Mouse (Mus musculus): ENCODE measurements at regions not wholly inside any gene's neighbourhood (a gene's known extent, or its start where the extent isn't known, plus 50 kb on each side); places are given as distances from the start of the nearest gene placed in this dataset.

DNA sequence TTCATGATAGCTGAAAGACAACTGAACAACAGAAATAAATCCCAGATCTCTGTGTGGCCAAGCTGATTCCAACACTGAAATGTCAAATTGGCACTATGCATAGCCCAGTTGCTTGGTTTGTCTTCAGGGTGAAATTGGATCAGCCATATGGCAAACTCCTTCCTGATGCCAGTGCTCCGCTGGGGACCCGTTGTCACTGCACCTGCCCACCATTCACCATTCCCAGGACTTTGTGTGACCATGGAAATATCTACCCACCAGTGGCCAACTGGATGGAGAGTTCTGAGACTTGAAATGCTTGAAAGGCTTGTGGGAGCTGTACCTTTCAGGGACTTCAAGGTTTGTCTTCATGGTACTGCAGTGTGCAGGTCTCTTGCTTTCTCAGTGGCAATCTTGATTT lies 777.2 kb downstream of the Epha4 start:
- ATAC-seq (replicated peaks; ENCODE audit: low FRiP score, poor library complexity, severe bottlenecking), result no peak

DNA sequence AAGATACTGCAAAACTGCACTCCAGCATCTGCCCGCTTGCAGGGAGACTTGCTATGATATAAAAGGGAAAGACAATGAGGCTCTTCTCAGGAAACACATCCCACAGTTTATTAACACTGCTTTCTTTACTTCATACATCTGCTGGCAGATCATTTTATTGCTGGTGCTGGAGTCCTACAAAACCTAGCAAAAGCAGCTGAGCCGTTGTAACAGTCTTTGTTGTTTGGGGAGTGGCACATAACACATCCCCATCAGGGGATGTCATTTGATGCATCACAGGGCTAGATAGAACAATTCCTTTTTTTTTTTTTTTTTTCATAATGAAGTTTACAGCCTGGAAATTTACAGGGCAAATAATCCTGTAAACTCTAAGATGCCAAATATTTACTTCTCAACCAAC lies 742.2 kb downstream of the Epha4 start:
- ATAC-seq (replicated peaks; ENCODE audit: low FRiP score, poor library complexity, severe bottlenecking), result no peak

- no peak for ATAC-seq (replicated peaks; ENCODE audit: low FRiP score, poor library complexity, severe bottlenecking)
These were observed 728.0 kb downstream of the Epha4 start for GRCm38 (mm10) chr1:76786871-76787270.

GRCm38 (mm10) chr1:76793438-76793837 lies 721.5 kb downstream of the Epha4 start:
- no peak for ATAC-seq (replicated peaks; ENCODE audit: low FRiP score, poor library complexity, severe bottlenecking)

DNA sequence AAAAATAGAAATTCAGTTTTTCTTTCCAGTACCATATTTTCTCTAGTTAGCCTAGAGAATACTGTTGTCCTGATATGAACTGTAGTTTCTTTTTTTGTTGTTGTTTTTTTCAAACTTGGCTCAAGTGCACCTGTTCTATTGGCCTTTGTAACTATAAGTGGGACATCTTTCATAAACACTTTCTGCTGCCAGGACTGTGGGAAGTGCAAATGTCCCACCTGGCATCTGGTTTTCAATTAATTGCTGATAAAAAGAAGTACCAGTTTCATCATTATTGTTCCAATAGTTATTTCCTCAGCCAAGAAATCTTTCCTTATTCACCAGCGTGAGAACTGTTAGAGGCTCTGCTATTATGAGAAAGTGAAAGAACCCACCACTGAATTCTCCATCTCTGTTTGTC lies 695.0 kb downstream of the Epha4 start:
- ATAC-seq (replicated peaks; ENCODE audit: low FRiP score, poor library complexity, severe bottlenecking), result no peak

- no peak for ATAC-seq (replicated peaks; ENCODE audit: low FRiP score, poor library complexity, severe bottlenecking)
These were observed 693.3 kb downstream of the Epha4 start for GRCm38 (mm10) chr1:76821610-76822009.

DNA sequence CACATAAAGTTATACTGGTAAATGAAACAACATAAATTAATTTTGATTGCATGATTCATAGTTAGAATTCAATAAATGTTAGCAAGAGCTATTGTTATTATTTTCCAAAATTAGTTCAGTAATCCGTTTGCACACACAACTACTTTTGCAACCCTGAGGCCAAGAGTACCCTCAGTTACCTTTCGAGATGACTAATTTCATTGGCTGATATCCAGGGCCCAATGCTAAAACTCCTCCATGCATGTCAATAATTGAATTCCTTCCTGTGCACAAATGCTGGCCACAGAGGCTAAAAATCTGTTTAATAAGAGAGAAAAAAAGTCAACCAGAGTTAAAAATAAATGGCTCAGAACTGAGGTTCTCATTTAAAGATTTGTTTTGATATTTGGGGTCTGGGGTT lies 685.2 kb downstream of the Epha4 start:
- no peak for ATAC-seq (replicated peaks; ENCODE audit: low FRiP score, poor library complexity, severe bottlenecking)

GRCm38 (mm10) chr1:76832311-76832710 lies 682.6 kb downstream of the Epha4 start:
- ATAC-seq (replicated peaks; ENCODE audit: low FRiP score, poor library complexity, severe bottlenecking), result no peak

DNA sequence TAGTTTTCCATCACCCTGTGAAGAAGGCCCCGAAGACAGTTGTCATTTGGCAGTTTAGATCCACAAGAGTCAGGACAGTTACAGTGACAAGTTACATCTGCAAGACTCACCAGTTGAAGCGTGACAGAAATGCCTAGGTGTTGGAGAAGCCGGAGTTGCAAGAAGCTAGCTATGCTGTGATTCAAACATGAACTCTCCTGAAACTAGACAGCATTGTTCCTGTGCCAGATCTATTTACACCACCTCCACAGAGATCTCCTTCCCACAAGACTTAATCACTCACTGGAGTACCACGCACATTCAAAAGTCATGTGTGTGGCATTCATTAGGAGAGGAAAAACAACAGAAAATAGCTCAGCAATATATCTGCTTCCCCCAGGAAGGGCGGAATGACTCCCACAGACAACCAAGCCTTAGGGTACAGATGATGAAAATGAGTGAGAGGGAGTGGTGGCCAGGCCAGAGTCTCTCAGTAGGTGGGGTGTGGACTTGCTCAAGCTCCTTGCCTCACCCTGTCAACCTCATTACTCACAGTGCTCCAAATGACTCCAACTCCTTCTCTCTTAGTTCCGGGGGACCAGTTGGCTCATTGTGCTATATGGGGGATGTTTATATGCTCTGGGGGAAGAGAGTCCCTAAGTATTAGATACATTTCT lies 679.7 kb downstream of the Epha4 start:
- ATAC-seq (replicated peaks; ENCODE audit: low FRiP score, poor library complexity, severe bottlenecking), result no peak

DNA sequence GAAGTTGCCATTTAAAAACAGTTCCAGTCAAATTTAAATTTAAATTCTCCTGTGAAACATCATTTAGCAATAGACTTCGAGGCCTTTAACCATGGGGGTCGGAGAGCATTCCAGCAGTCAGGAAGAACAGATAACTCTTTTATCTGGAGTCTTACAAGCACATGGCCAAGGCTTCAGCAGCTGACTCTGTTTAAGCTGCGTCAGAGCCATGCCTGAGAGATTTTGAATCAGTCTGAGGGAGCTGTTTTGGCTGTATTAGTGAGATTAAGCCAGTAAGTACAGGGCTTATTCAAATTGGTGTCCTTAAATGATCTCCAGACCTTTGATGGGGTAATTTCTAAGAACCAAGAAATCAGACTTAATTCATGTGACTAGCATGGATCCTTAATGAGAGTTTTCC lies 665.5 kb downstream of the Epha4 start:
- no peak for ATAC-seq (replicated peaks; ENCODE audit: low FRiP score, poor library complexity, severe bottlenecking)

- ATAC-seq (replicated peaks; ENCODE audit: low FRiP score, poor library complexity, severe bottlenecking), result no peak
These were observed 648.5 kb downstream of the Epha4 start for GRCm38 (mm10) chr1:76866304-76866968.

DNA sequence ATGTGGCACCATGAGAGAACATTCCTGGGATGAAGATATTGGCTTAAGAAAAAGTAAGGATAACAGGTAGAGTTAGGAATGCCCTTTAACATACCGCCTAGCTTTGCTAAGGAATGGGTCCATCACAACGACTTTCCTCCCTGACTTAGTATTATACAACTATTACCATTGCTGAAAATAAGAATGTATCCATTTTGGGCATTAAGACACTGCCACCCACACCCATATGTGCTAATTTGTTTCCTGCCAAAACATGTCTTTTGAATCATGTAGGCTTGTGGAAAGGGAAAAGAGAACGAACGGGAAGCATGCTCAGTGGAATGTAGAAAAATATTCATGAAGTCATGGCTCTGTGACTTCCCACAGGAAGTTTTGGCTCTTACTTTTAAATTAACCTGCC lies 641.7 kb downstream of the Epha4 start:
- ATAC-seq (replicated peaks; ENCODE audit: low FRiP score, poor library complexity, severe bottlenecking), result no peak

DNA sequence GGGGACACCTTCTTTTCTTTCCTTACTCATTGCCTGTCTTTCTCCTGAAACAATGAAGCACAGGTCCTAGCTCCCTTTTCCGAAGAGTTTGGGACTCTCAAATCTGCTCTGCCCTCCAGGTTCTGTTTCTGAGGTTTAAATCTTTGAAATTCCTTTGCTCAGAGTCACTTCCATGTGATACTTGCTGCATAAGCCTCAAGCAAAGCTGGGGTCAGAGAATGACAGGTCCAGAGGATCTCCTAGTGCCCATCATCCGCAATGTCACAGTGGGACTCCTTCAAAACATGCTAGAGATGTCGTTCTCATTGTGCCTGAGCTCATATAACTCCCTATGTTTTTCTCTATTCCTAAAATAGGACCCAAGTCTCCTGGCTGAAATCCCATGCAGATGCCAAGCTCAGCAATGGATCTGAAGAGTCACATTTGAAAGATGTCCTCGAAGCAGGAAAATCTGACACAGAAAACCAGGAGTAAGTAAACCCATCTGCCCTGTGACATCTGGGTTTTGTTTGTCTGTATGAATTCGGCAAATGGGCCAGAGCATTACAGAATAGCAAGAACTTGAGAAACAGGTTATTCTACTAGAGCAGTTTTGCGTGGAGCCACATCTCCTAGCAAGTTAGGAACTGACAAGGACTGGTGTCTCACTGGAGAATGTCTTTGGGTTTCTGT lies 634.6 kb downstream of the Epha4 start:
- no peak for ATAC-seq (replicated peaks; ENCODE audit: low FRiP score, poor library complexity, severe bottlenecking)

DNA sequence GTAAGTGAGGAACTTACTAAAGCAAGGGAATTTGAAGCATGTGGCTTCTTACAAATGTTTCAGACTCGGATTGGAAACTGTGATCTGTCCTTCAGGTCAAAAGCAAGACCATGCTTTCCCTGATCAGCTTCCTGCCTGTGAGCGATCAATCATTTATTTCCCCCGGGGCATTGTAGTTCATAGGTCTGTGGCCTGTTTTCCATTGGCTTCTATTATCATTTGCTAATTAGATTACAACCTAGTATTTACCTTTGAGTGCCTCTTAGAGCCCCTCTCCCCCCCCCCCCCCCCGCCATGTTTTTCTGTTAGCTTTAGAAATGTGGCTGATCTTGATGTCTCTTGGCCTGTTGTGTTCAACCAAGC lies 634.1 kb downstream of the Epha4 start:
- no peak for ATAC-seq (replicated peaks; ENCODE audit: low FRiP score, poor library complexity, severe bottlenecking)

DNA sequence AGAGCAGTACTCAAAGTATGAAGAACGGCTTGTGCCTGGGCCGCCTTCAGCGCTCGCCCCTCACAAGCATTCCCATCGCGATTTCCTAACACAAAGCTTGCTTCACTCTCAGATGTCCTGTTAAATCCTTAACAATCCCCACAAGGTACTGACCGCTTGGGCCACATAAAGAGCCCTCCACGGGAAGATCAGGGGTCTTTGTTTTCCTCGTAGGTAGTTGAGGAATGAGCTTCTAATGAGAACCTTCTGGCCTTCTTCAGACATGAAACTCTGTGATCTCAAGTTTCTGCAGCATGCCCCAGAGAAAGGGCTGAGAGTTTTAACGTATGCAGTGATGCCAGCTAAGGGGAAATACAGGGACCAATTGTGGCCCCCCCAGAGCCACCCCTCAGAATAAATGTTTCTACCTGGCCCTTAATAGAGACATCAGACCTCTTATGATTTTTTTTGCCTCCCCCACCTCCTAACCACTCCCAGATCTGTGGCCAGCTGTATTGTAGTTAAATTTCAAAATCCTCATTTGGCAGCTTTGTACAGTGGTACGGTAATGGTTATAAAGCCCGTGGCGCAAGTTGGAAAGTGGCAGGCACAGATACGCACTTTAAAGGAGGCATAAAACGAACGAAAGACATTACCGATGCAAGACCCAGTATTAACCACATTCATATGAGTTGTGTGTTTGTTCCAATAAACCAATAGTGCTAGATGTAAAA lies 618.6 kb downstream of the Epha4 start:
- no peak for ATAC-seq (replicated peaks; ENCODE audit: low FRiP score, poor library complexity, severe bottlenecking)

DNA sequence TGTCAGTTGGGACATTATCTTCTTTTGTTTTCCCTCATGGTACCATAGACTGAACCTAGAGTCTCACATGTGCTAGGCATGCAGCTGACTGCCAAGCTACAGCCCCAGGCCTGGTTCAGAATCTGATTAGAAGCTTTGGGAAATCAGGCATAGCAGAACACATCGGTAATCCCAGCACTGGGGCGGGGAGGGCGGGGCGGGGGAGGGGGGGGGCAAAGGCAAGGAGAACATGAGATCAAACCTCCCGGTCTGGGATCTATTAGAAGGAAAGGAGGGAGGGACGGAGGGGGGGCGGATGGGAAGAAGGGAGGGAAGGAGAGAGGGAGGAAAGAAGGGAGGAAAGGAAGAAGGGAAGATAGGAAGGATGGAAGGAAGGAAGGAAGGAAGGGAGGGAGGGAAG lies 617.5 kb downstream of the Epha4 start:
- ATAC-seq (replicated peaks; ENCODE audit: low FRiP score, poor library complexity, severe bottlenecking), result no peak

- ATAC-seq (replicated peaks; ENCODE audit: low FRiP score, poor library complexity, severe bottlenecking), result no peak
These were observed 603.4 kb downstream of the Epha4 start for GRCm38 (mm10) chr1:76911472-76911871.

DNA sequence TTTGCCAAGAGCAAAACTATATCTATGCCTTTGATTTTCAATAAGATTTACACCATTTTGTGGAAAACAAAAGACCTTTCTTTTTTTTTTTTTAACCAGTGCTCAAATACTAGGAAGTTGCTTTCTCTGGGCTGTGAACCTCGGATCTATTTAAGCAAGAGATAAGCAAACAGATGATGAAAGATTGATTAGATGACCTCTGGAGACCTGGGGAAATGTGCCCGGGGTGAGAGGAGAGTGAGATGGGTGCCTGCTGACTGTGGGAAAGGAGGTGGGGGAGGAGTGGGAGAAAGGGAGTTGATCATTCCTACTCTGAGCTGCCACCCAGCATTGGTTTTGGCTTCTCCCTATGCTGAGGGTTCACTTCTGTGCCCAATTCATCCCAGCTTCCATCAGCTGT lies 595.3 kb downstream of the Epha4 start:
- no peak for ATAC-seq (replicated peaks; ENCODE audit: low FRiP score, poor library complexity, severe bottlenecking)

- no peak for ATAC-seq (replicated peaks; ENCODE audit: low FRiP score, poor library complexity, severe bottlenecking)
These were observed 594.3 kb downstream of the Epha4 start for GRCm38 (mm10) chr1:76920634-76921033.

GRCm38 (mm10) chr1:76927041-76927440 lies 587.8 kb downstream of the Epha4 start:
- ATAC-seq (replicated peaks; ENCODE audit: low FRiP score, poor library complexity, severe bottlenecking), result no peak

DNA sequence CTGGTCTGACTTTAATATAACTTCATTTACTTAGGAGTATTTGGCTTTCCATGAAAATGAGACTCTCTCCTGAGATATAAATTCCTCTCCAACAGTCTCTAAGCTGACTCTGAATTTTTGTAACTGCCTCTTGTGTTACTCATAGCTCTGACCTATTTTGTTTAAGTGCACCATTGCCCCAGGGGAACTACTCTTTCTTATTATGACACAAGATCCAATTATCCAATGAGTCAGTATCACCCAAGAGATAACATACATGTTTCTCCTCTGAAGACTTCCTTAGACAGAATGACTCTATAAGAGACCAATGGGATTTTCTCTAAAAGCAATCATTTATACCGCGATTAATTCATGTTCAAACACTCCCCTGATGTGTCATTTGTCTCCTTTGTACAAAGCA lies 586.9 kb downstream of the Epha4 start:
- no peak for ATAC-seq (replicated peaks; ENCODE audit: low FRiP score, poor library complexity, severe bottlenecking)
